Mouse (Mus musculus) lung, embryonic 14.5 days (tissue): ENCODE results near the gene Hs3st6. TPM values are rescaled to one million over a fixed set of nuclear protein-coding genes. Genes with fewer than 3 reads are reported as not detected.

Experiments
- ATAC-seq: fragments of 200-750 bp; cut with Nextera tagmentation; 2 replicates; pipeline ENCODE4 v1.8.0; 2017; ENCODE audit warnings: mild to moderate bottlenecking, moderate TSS enrichment, moderate library complexity; ENCODE audit not compliant: insufficient read depth
- DNase-seq: peaks from one replicate; pipeline ENCODE4 v3.0.0-alpha.2; 2015
- H3K27ac ChIP-seq: fragments of 300-500 bp; sonication (generic); 2 replicates; pipeline ENCODE4 v1.5.1; 2014; ENCODE audit warnings: low read depth, mild to moderate bottlenecking, moderate library complexity
- H3K27me3 ChIP-seq: fragments of 300-500 bp; sonication (generic); 2 replicates; pipeline ENCODE4 v1.6.1; 2014; ENCODE audit warnings: low read length, control low read depth; ENCODE audit not compliant: insufficient read depth
- H3K36me3 ChIP-seq: fragments of 300-500 bp; sonication (generic); 2 replicates; pipeline ENCODE4 v1.6.1; 2014; ENCODE audit warnings: control low read depth; ENCODE audit not compliant: insufficient read depth
- H3K4me1 ChIP-seq: fragments of 300-500 bp; sonication (generic); 2 replicates; pipeline ENCODE4 v1.6.1; 2014; ENCODE audit warnings: antibody characterized with exemption, control low read depth; ENCODE audit not compliant: insufficient read depth
- H3K4me2 ChIP-seq: fragments of 300-500 bp; sonication (generic); 2 replicates; pipeline ENCODE4 v1.6.1; 2014; ENCODE audit warnings: mild to moderate bottlenecking
- H3K4me3 ChIP-seq: fragments of 300-500 bp; sonication (generic); 2 replicates; pipeline ENCODE4 v1.5.1; 2014; ENCODE audit warnings: low read depth, low read length
- H3K9ac ChIP-seq: fragments of 300-500 bp; sonication (generic); 2 replicates; pipeline ENCODE4 v1.6.1; 2014
- H3K9me3 ChIP-seq: fragments of 300-500 bp; sonication (generic); 2 replicates; pipeline ENCODE4 v1.6.1; 2016; ENCODE audit warnings: low read depth, low read length, control low read depth
- CTCF ChIP-seq: IDR thresholded peaks from 2 replicates; pipeline ENCODE4 v1.5.1; 2016; ENCODE audit warnings: antibody characterized with exemption, low read depth
- WGBS: fragments of 180-500 bp; shearing (Covaris S2); extraction: QIAGEN DNeasy Blood & Tissue Kit; methylation state at CpG from one replicate; pipeline ENCODE4 v1.1.7; 2014; 5-methylcytosine and 5-hydroxymethylcytosine counted together
- polyA plus RNA-seq: library from polyadenylated mRNA; unstranded; fragments of >200 nt; fragmentation: Nextera tagmentation; extraction: Ambion mirVana; gene quantifications from 2 replicates; pipeline ENCODE4 v1.2.1, GENCODE M21; 2014

The Hs3st6 gene
- polyA plus RNA-seq, 1 experiment from 2014 or later = 2.9 TPM

DNA sequence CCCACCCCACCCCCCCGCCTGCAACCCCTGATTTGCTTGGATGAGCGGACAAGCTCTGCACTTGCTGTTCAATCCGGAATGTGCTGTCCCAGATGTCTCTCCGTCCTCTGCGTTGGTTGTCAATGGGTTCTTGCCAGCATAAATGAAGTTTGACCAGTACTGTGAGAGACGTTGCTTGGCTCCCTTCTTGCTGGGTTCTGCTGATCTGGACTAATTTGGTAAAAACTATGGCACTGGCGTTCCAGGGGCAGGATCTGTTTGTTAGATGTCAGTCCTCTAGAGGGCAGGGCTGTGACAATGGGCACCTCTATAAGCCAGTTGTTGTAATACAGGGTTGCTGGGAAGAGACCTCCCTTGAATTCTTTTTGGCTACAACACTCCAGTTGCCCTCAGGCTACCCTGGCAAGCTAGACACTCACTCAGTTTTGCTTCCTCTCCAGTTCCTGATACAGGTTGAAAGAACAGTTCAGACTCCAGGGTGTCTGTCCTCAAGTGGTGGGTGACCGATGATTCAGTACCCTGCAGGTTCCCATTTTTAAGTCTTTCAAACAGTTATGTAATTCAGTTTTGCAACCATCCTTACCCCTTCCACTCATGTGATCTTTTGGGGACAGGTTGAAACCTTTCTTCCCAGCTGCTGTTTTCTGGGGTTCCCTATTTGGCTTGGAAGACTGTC lies 15.5 kb upstream of the Hs3st6 start:
- Histone ChIP-seq H3K36me3 (peaks cover 8% of the 10 kb centered on the region; the same call in 1 of the 2 replicates), H3K27me3 (no peaks in the 10 kb centered on the region), H3K4me2 (peak overlapping the region; percentile 83), H3K27ac (no peak overlapping the region), H3K9me3 (no peaks in the 10 kb centered on the region), H3K4me3 (peak overlapping the region; percentile 65), H3K4me1 (peaks cover 11% of the 10 kb centered on the region), H3K9ac (peak overlapping the region; percentile 76)
- TF ChIP-seq CTCF = peak; percentile 25; the same call in 1 of the 2 replicates
- WGBS = 26% methylated on average over 8 of the region's 8 CpGs
- no peak for DNase-seq
- ATAC-seq = no peak

DNA sequence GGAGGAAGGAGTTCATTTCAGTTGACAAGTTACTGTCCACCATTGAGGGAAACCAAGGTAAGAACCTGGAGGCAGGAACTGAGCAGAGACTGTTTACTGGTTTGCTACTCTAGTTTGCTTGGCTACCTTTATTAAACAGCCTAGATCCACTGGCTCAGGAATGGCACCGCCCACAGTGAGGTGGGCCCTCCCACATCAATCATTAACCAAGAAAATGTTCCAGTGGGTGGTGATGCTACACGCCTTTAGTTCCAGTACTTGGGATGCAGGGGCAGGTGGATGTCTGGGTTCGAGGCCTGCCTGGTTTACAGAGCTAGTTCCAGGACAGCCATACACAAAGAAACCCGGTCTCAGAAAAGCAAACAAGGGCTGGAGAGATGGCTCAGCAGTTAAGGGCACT lies 14.6 kb upstream of the Hs3st6 start:
- H3K9me3 ChIP-seq = no peaks in the 10 kb centered on the region
- 72% methylated on average over 4 of the region's 4 CpGs for WGBS
- DNase-seq (no peak), ATAC-seq (no peak)
- H3K36me3 ChIP-seq = peaks cover 12% of the 10 kb centered on the region; the same call in 1 of the 2 replicates
- H3K4me3 ChIP-seq = no peak overlapping the region
- no peak for TF ChIP-seq CTCF
- peaks cover 11% of the 10 kb centered on the region for H3K4me1 ChIP-seq
- H3K27ac ChIP-seq = no peak overlapping the region
- H3K27me3 ChIP-seq = no peaks in the 10 kb centered on the region
- H3K9ac ChIP-seq = no peak overlapping the region
- no peak overlapping the region for H3K4me2 ChIP-seq

DNA sequence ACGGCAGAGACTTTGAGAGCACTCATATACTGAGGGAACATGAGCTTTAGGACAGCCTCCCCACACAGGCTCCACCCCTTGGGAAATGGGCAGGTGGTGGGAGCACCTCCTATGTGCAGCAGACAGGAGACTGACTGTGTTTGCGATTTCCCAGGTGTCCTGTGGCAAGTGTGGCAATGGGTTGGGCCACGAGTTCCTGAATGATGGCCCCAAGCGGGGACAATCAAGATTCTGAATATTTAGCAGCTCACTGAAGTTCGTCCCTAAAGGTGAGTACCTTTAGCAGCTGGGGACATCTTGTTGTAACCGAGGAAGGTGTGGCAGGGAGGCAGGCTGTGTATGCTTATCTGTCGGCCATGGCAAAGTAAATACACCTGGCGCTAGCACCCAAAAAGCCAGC lies 12.9 kb upstream of the Hs3st6 start:
- H3K9me3 ChIP-seq = no peaks in the 10 kb centered on the region
- peaks cover 12% of the 10 kb centered on the region; the same call in 1 of the 2 replicates for H3K36me3 ChIP-seq
- WGBS = 68% methylated on average over 8 of the region's 8 CpGs
- H3K27me3 ChIP-seq = no peaks in the 10 kb centered on the region
- no peak overlapping the region for H3K4me2 ChIP-seq
- no peak for DNase-seq
- no peak for TF ChIP-seq CTCF
- no peak overlapping the region for H3K4me3 ChIP-seq
- no peak overlapping the region for H3K27ac ChIP-seq
- no peak for ATAC-seq
- peaks cover 11% of the 10 kb centered on the region for H3K4me1 ChIP-seq
- H3K9ac ChIP-seq = no peak overlapping the region

DNA sequence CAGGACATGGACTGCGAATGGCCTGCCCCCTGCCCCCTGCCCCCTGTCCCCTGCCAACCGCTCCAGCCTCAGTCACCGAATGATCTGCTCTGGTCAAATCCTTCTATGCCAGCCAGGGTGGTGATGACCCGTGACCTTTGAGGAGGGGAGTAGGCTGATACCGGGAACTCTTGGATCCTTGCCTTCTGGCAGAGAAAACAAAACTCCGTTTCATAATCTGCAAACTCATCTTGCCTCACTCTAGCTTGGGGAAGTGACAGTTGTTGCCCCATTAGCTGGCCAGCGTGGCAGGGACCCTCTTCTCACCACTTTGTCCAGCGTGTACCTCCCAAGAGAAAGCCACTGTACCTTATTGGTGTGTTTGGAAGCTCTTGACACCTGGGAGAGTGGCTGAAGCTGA lies 10.5 kb upstream of the Hs3st6 start:
- TF ChIP-seq CTCF = no peak
- H3K4me3 ChIP-seq = no peak overlapping the region
- DNase-seq (no peak), ATAC-seq (no peak)
- WGBS = 76% methylated on average over 8 of the region's 8 CpGs
- no peak overlapping the region for H3K4me2 ChIP-seq
- H3K27me3 ChIP-seq = no peaks in the 10 kb centered on the region
- H3K36me3 ChIP-seq = peaks cover 12% of the 10 kb centered on the region; the same call in 1 of the 2 replicates
- no peaks in the 10 kb centered on the region for H3K9me3 ChIP-seq
- no peak overlapping the region for H3K27ac ChIP-seq
- peaks cover 2% of the 10 kb centered on the region; the same call in 1 of the 2 replicates for H3K4me1 ChIP-seq
- H3K9ac ChIP-seq = no peak overlapping the region; the same call in 1 of the 2 replicates

DNA sequence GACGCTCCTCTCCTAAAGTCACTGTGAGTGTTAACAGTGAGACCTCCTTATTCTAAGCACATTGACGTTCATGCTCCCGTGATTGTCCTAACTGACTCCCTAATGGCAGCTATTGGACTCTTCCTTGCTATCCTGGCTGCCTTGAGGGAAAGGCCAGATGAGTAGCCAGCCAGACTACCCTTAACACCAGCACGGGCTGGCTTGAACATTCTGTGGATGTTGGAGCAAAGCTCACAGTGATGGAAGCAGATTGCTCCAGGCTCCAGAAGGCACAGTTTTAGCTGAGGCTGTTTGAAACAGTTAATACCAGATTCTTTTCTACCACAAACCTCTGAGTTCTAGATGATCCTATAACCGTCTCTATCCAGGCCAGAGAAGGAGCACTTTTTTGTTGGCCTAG lies 8.9 kb upstream of the Hs3st6 start:
- no peaks in the 10 kb centered on the region for H3K9me3 ChIP-seq
- H3K27ac ChIP-seq = no peak overlapping the region
- peaks cover 12% of the 10 kb centered on the region; the same call in 1 of the 2 replicates for H3K36me3 ChIP-seq
- no peak overlapping the region for H3K4me3 ChIP-seq
- no peaks in the 10 kb centered on the region for H3K27me3 ChIP-seq
- no peaks in the 10 kb centered on the region for H3K4me1 ChIP-seq
- no peak overlapping the region for H3K9ac ChIP-seq
- ATAC-seq = no peak
- no peak for TF ChIP-seq CTCF
- WGBS = 72% methylated on average over 5 of the region's 5 CpGs
- no peak overlapping the region for H3K4me2 ChIP-seq
- DNase-seq = no peak

DNA sequence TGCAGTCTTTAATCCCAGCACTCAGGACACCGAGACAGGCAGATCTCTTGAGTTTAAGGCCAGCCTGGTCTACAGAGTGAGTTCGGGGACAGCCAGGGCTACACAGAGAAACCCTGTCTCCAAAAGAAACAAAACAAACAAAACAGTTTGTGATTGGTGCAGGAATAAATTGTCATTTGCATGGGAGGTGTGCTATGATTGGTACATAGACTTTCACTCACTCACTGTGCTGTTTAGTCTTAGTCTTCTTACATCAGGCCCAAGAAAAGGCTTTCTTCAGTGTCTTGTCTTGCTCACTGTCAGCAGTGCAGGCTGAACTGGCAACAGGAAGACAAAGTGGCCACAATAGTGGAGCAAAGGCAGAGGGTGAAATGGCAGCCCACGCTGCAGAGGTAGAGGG lies 8.4 kb upstream of the Hs3st6 start:
- H3K27me3 ChIP-seq = no peaks in the 10 kb centered on the region
- no peak overlapping the region for H3K27ac ChIP-seq
- no peak overlapping the region for H3K4me2 ChIP-seq
- ATAC-seq (no peak), DNase-seq (no peak)
- no peak for TF ChIP-seq CTCF
- no peaks in the 10 kb centered on the region for H3K4me1 ChIP-seq
- no peaks in the 10 kb centered on the region for H3K9me3 ChIP-seq
- WGBS = 78% methylated on average over 3 of the region's 3 CpGs
- no peak overlapping the region for H3K4me3 ChIP-seq
- H3K9ac ChIP-seq = no peak overlapping the region
- peaks cover 12% of the 10 kb centered on the region; the same call in 1 of the 2 replicates for H3K36me3 ChIP-seq

DNA sequence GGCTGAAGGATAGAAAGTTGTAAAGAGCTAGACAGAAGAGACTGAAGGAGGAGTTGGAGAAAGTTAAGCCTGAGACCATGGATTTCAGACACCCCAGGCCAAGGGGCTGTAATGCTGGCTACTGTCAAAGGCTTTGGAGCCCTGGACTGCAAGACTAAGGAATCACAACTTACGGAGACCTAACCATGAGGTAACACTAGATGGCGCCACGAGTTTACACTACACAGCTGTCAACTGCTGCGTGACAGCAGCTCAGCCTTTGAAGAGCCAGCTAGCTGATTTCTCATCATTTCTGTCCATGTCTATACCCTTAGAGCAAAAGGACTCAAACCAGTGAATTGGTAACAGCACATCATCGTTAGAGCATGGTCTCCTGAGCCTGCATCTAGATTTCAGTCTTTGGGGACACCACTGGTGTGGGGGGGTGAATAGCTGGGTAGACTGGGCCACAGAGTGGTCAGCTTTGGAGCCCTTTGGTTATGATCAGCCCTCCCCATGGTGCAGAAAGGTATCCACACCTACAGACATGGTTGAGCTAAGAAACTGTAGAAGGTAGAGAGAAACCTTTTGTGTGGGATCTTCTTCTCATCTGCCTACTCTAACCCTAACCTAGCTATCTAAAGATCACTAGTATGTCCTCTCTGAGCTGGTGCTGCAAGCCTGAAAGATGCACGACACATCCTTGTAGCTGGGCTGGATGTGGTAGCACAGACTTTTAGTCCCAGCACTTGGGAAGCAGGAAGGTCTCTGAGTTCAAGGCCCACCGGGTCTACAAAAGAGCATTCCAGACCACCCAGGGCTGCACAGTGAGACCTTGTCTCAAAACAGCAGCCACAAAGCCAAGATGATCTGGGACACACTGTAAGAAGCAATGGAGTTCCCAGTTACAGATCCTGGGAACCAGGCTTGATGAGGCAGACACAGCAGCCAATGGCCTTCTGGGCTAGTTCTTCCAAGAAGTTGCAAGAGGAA lies 7.0 kb upstream of the Hs3st6 start:
- TF ChIP-seq CTCF = peak; percentile 93
- H3K9me3 ChIP-seq = no peaks in the 10 kb centered on the region
- peak; percentile 79 for ATAC-seq
- no peak overlapping the region for H3K4me3 ChIP-seq
- H3K27ac ChIP-seq = no peak overlapping the region
- H3K36me3 ChIP-seq = peaks cover 12% of the 10 kb centered on the region; the same call in 1 of the 2 replicates
- WGBS = 18% methylated on average over 7 of the region's 7 CpGs
- no peak overlapping the region for H3K4me2 ChIP-seq
- DNase-seq = peak; percentile 98
- H3K27me3 ChIP-seq = peaks cover 9% of the 10 kb centered on the region
- no peak overlapping the region for H3K9ac ChIP-seq
- no peaks in the 10 kb centered on the region for H3K4me1 ChIP-seq
